Mouse (Mus musculus): ENCODE data around the gene Cxcl5. TPM values are rescaled to one million over a fixed set of nuclear protein-coding genes. Genes with fewer than 3 reads are reported as not detected.
A peak's percentile ranks its signal among the peaks of the same experiment; 100 is the strongest.

The Cxcl5 gene
- polyA plus RNA-seq, 1 experiment: not detected

DNA sequence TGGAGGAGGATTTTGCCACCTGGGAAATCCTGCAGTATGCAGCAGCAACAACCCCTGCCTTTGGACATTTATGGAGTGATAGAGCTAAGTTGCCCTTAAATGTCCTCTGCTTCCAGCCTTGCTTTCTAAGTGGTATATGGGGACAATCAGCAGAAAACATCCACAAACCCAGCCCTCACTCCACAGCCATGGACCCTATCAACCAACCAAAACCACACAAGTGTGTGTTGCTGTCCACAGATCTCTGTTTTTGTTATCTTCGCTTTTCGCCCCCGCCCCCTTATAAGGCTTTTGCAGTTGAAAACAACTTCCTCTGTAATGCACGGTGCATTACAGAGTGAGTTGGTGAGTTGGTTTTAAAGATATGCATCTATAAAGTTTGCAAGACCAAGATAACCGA lies 16.4 kb downstream of the Cxcl5 start:
- H3K4me3 ChIP-seq (ENCODE audit: low read depth, low read length): no peak overlapping the region
- no peak overlapping the region for H3K9ac ChIP-seq (ENCODE audit: low read depth, poor library complexity, severe bottlenecking)
- H3K27ac ChIP-seq (ENCODE audit: insufficient read depth, low read length): no peak overlapping the region
- no peaks in the 10 kb centered on the region; the same call in 1 of the 2 replicates for H3K27me3 ChIP-seq (ENCODE audit: control insufficient read depth, insufficient read depth, low read length, poor library complexity, severe bottlenecking)
- no peaks in the 10 kb centered on the region for H3K9me3 ChIP-seq (replicated peaks; ENCODE audit: control insufficient read depth, insufficient read depth, low read length, poor library complexity, severe bottlenecking)
- TF ChIP-seq CTCF (IDR thresholded peaks at IDR 0.05; ENCODE audit: low read depth, low read length) (no peak), EP300 (IDR thresholded peaks at IDR 0.05; ENCODE audit: insufficient read depth, low read depth, low read length) (no peak), POLR2A (IDR thresholded peaks at IDR 0.05; ENCODE audit: insufficient read depth, low read length) (no peak)
- no peaks in the 10 kb centered on the region for H3K4me1 ChIP-seq (ENCODE audit: control insufficient read depth, insufficient read depth, low read length)
- no peaks in the 10 kb centered on the region for H3K36me3 ChIP-seq (ENCODE audit: control insufficient read depth, insufficient read depth, low read length, poor library complexity, severe bottlenecking)

DNA sequence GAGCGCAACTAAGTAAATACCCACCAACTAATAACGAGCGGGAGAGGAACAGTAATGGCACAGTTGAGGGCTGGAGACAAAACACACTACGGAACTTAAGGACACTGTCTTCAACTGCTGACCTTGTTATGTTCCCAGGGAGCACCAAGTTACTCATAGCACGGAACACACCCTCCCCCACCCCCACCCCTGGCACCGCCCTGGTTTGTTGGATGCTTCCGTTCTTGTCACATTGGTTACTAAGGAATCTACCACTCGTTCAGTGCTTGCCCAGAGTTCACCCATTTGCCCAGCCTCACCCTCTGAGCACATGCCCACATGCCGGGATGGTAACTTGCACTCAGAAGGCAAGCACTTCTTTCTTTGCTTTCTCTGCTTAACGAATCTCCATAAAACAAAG lies 18.5 kb downstream of the Cxcl5 start:
- TF ChIP-seq CTCF (IDR thresholded peaks at IDR 0.05; ENCODE audit: low read depth, low read length) (no peak), EP300 (IDR thresholded peaks at IDR 0.05; ENCODE audit: insufficient read depth, low read depth, low read length) (no peak), POLR2A (IDR thresholded peaks at IDR 0.05; ENCODE audit: insufficient read depth, low read length) (no peak)
- no peak overlapping the region for H3K9ac ChIP-seq (ENCODE audit: low read depth, poor library complexity, severe bottlenecking)
- no peak overlapping the region for H3K4me3 ChIP-seq (ENCODE audit: low read depth, low read length)
- H3K9me3 ChIP-seq (replicated peaks; ENCODE audit: control insufficient read depth, insufficient read depth, low read length, poor library complexity, severe bottlenecking): no peaks in the 10 kb centered on the region
- H3K4me1 ChIP-seq (ENCODE audit: control insufficient read depth, insufficient read depth, low read length): no peaks in the 10 kb centered on the region
- no peaks in the 10 kb centered on the region for H3K36me3 ChIP-seq (ENCODE audit: control insufficient read depth, insufficient read depth, low read length, poor library complexity, severe bottlenecking)
- H3K27ac ChIP-seq (ENCODE audit: insufficient read depth, low read length): no peak overlapping the region
- no peaks in the 10 kb centered on the region for H3K27me3 ChIP-seq (ENCODE audit: control insufficient read depth, insufficient read depth, low read length, poor library complexity, severe bottlenecking)

DNA sequence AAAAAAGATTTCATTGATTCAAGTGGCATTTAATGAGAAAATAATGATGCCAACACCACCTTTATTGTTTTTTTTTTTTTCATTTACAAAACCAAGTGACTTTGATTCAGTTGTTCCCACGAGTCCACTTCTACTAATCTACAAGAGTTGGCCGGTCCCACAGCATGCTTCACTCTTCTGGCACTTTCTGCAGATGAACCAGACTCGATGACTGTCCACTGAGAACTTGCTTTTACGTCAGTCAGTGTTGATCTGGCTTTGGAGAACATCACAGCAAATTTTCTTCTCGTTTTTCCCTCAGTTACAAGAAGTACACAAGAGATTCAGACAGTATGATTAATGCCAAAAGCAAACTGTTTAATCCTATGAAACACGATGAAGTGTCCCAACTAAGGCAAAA lies 19.7 kb downstream of the Cxcl5 start:
- Histone ChIP-seq H3K27me3 (ENCODE audit: control insufficient read depth, insufficient read depth, low read length, poor library complexity, severe bottlenecking) (no peaks in the 10 kb centered on the region), H3K4me3 (ENCODE audit: low read depth, low read length) (no peak overlapping the region), H3K27ac (ENCODE audit: insufficient read depth, low read length) (no peak overlapping the region), H3K9ac (ENCODE audit: low read depth, poor library complexity, severe bottlenecking) (no peak overlapping the region), H3K4me1 (ENCODE audit: control insufficient read depth, insufficient read depth, low read length) (no peaks in the 10 kb centered on the region), H3K36me3 (ENCODE audit: control insufficient read depth, insufficient read depth, low read length, poor library complexity, severe bottlenecking) (no peaks in the 10 kb centered on the region), H3K9me3 (replicated peaks; ENCODE audit: control insufficient read depth, insufficient read depth, low read length, poor library complexity, severe bottlenecking) (no peaks in the 10 kb centered on the region)
- TF ChIP-seq CTCF (IDR thresholded peaks at IDR 0.05; ENCODE audit: low read depth, low read length) (no peak), POLR2A (IDR thresholded peaks at IDR 0.05; ENCODE audit: insufficient read depth, low read length) (no peak), EP300 (IDR thresholded peaks at IDR 0.05; ENCODE audit: insufficient read depth, low read depth, low read length) (no peak)

- H3K4me3 ChIP-seq (ENCODE audit: low read depth, low read length): no peak overlapping the region
Measured at GRCm38 (mm10) chr5:90783697-90784096, 24.5 kb downstream of the Cxcl5 start.

DNA sequence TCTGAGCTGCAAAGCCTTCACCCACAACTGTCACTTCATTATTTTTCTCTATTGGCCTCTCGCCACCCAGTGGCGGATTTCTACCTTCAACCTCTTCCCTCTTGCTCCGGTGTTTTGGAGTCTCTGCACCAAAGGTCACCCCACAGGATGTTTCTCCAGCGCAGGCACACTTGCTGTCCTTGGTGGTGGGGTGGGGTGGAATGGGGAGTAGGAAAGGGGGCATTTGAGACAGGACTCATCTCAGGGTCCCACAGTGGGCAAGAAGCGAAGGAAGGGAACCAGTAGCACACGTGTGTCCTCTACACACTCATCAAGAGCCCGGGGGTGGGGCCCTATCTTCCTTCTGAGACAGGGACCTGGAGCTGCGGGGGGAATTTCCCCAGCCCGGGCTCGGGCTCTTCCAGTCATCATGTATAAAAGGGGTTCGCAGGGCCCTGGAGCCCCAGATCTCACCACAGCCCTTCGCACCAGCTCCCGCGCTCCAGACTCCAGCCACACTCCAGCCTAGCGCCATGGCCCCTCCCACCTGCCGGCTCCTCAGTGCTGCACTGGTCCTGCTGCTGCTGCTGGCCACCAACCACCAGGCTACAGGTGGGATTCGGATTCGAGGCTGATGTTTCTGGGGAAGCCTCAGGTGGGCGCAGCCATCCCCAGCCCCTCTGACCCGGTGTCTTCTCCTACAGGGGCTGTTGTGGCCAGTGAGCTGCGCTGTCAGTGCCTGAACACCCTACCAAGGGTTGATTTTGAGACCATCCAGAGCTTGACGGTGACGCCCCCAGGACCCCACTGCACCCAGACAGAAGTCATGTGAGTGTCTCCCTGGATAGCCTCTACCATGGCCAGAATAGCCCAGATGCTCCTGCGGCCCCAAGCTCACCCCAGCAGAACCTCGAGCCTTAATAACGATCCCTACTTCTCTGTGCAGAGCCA lies 26.8 kb downstream of the Cxcl5 start, which contains the start of gene Cxcl3:
TSS of gene Cxcl3 (plus strand) at position 445 of the 930 bp plus-strand sequence.
- no peak within 1 kb of the TSS for H3K27ac ChIP-seq (ENCODE audit: insufficient read depth, low read length)
- no peaks in the 10 kb centered on the region for H3K27me3 ChIP-seq (ENCODE audit: control insufficient read depth, insufficient read depth, low read length, poor library complexity, severe bottlenecking)
- H3K36me3 ChIP-seq (ENCODE audit: control insufficient read depth, insufficient read depth, low read length, poor library complexity, severe bottlenecking): no peaks in the 10 kb centered on the region
- H3K4me1 ChIP-seq (ENCODE audit: control insufficient read depth, insufficient read depth, low read length): no peaks in the 10 kb centered on the region
- peak within 1 kb of the TSS; percentile 51 for H3K4me3 ChIP-seq (ENCODE audit: low read depth, low read length)
- no peaks in the 10 kb centered on the region for H3K9me3 ChIP-seq (replicated peaks; ENCODE audit: control insufficient read depth, insufficient read depth, low read length, poor library complexity, severe bottlenecking)
- peak; percentile 20 for TF ChIP-seq CTCF (IDR thresholded peaks at IDR 0.05; ENCODE audit: low read depth, low read length)
- no peak for TF ChIP-seq POLR2A (IDR thresholded peaks at IDR 0.05; ENCODE audit: insufficient read depth, low read length)
- TF ChIP-seq EP300 (IDR thresholded peaks at IDR 0.05; ENCODE audit: insufficient read depth, low read depth, low read length): no peak
- H3K9ac ChIP-seq (ENCODE audit: low read depth, poor library complexity, severe bottlenecking): peak within 1 kb of the TSS; percentile 7; the same call in 1 of the 2 replicates

More at GRCm38 (mm10) chr5:90783697-90784096, 24.5 kb downstream of the Cxcl5 start:
- H3K4me1 ChIP-seq (ENCODE audit: control insufficient read depth, insufficient read depth, low read length): no peaks in the 10 kb centered on the region
- H3K27me3 ChIP-seq (ENCODE audit: control insufficient read depth, insufficient read depth, low read length, poor library complexity, severe bottlenecking): no peaks in the 10 kb centered on the region
- no peak for TF ChIP-seq EP300 (IDR thresholded peaks at IDR 0.05; ENCODE audit: insufficient read depth, low read depth, low read length)
- TF ChIP-seq CTCF (IDR thresholded peaks at IDR 0.05; ENCODE audit: low read depth, low read length): no peak
- TF ChIP-seq POLR2A (IDR thresholded peaks at IDR 0.05; ENCODE audit: insufficient read depth, low read length): no peak
- no peak overlapping the region for H3K9ac ChIP-seq (ENCODE audit: low read depth, poor library complexity, severe bottlenecking)
- no peaks in the 10 kb centered on the region for H3K36me3 ChIP-seq (ENCODE audit: control insufficient read depth, insufficient read depth, low read length, poor library complexity, severe bottlenecking)
- H3K9me3 ChIP-seq (replicated peaks; ENCODE audit: control insufficient read depth, insufficient read depth, low read length, poor library complexity, severe bottlenecking): no peaks in the 10 kb centered on the region
- H3K27ac ChIP-seq (ENCODE audit: insufficient read depth, low read length): no peak overlapping the region

DNA sequence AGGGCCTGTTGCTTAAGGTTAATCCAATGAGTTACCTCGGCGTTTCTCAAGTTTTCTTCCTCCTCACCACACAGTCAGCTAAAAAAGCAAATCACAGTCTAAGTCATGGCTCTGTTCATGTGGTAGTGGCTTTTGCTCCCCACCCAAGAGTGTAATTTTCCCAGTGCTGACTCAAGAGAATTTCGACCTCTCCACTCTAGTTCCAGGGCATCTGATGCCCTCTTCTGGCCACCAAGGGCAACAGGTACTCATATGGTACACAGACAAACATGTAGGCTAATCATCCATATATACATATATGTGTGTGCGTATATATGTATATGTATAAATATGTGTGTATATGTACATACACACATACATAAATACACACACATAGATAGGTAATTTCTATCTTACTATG lies 29.0 kb downstream of the Cxcl5 start:
- H3K4me3 ChIP-seq (ENCODE audit: low read depth, low read length): no peak overlapping the region
- H3K9me3 ChIP-seq (replicated peaks; ENCODE audit: control insufficient read depth, insufficient read depth, low read length, poor library complexity, severe bottlenecking): no peaks in the 10 kb centered on the region
- H3K4me1 ChIP-seq (ENCODE audit: control insufficient read depth, insufficient read depth, low read length): no peaks in the 10 kb centered on the region
- H3K36me3 ChIP-seq (ENCODE audit: control insufficient read depth, insufficient read depth, low read length, poor library complexity, severe bottlenecking): no peaks in the 10 kb centered on the region
- H3K27me3 ChIP-seq (ENCODE audit: control insufficient read depth, insufficient read depth, low read length, poor library complexity, severe bottlenecking): no peaks in the 10 kb centered on the region
- TF ChIP-seq EP300 (IDR thresholded peaks at IDR 0.05; ENCODE audit: insufficient read depth, low read depth, low read length) (no peak), CTCF (IDR thresholded peaks at IDR 0.05; ENCODE audit: low read depth, low read length) (peak; percentile 9), POLR2A (IDR thresholded peaks at IDR 0.05; ENCODE audit: insufficient read depth, low read length) (no peak)
- no peak overlapping the region for H3K27ac ChIP-seq (ENCODE audit: insufficient read depth, low read length)
- H3K9ac ChIP-seq (ENCODE audit: low read depth, poor library complexity, severe bottlenecking): no peak overlapping the region
